Mouse (Mus musculus) T-helper 2 cell (primary cell): ENCODE results near the gene Calml4.
"Not testable (repeated sequence)": the region's sequence is repeated elsewhere in the genome, so short reads cannot be mapped to it uniquely, and the experiment has no call there.

Source experiments
- in situ Hi-C: fragments of 300-600 bp; cut with MboI, MseI; formaldehyde crosslinking; loops from one replicate; pipeline ENCODE4 v1.15.1; 2025; ENCODE audit warnings: high pct_unique_total_duplicates

The Calml4 gene

GRCm38 (mm10) chr9:62835705-62836446, 22.0 kb upstream of the Calml4 start:
- in situ Hi-C loops = no loop called here

- in situ Hi-C loops = no loop called here
Observed at GRCm38 (mm10) chr9:62837611-62838010, 20.3 kb upstream of the Calml4 start.

GRCm38 (mm10) chr9:62838146-62838505, 19.8 kb upstream of the Calml4 start:
- in situ Hi-C loops = no loop called here

GRCm38 (mm10) chr9:62838506-62839171, 19.2 kb upstream of the Calml4 start, which contains the start of gene Cln6:
Gene Cln6 (plus strand): TSS chr9:62838785.
- in situ Hi-C loops = no loop called here

- in situ Hi-C loops = no loop called here
Observed at GRCm38 (mm10) chr9:62839172-62839770, 18.6 kb upstream of the Calml4 start.

GRCm38 (mm10) chr9:62843356-62844024, 14.4 kb upstream of the Calml4 start:
- in situ Hi-C loops = no loop called here

- in situ Hi-C loops = no loop called here
Observed at GRCm38 (mm10) chr9:62844461-62844860, 13.4 kb upstream of the Calml4 start.

GRCm38 (mm10) chr9:62847694-62848093, 10.2 kb upstream of the Calml4 start:
- in situ Hi-C loops = loop anchor here (5.0 kb wide), 1 partner anchor 270 kb away; no protein-coding TSS in a partner anchor

GRCm38 (mm10) chr9:62848641-62849040, 9.2 kb upstream of the Calml4 start:
- in situ Hi-C loops = loop anchor here (5.0 kb wide), 1 partner anchor 269 kb away; no protein-coding TSS in a partner anchor

GRCm38 (mm10) chr9:62851571-62851970, 6.3 kb upstream of the Calml4 start:
- in situ Hi-C loops = loop anchor here (5.0 kb wide), 2 partner anchors 71 to 121 kb away; no protein-coding TSS in a partner anchor

GRCm38 (mm10) chr9:62854483-62854882, 3.4 kb upstream of the Calml4 start:
- in situ Hi-C loops = loop anchor here (5.0 kb wide), 2 partner anchors 68 to 118 kb away; no protein-coding TSS in a partner anchor

GRCm38 (mm10) chr9:62857216-62857615, 664 bp upstream of the Calml4 start:
- in situ Hi-C loops = no loop called here

- in situ Hi-C loops = no loop called here
Observed at GRCm38 (mm10) chr9:62858266-62859019, 563 bp downstream of the Calml4 start.

- in situ Hi-C loops = not testable (repeated sequence)
Observed at GRCm38 (mm10) chr9:62860102-62860501, 2.2 kb downstream of the Calml4 start.

GRCm38 (mm10) chr9:62860866-62861265, 3.0 kb downstream of the Calml4 start:
- in situ Hi-C loops = no loop called here

- in situ Hi-C loops = not testable (repeated sequence)
Observed at GRCm38 (mm10) chr9:62869236-62869635, 11.4 kb downstream of the Calml4 start.

GRCm38 (mm10) chr9:62870728-62871127, 12.8 kb downstream of the Calml4 start:
- in situ Hi-C loops = no loop called here

- in situ Hi-C loops = no loop called here
Observed at GRCm38 (mm10) chr9:62876966-62877616, 19.2 kb downstream of the Calml4 start.

GRCm38 (mm10) chr9:62877825-62878224, 19.9 kb downstream of the Calml4 start:
- in situ Hi-C loops = no loop called here

GRCm38 (mm10) chr9:62881871-62882270, 24.0 kb downstream of the Calml4 start:
- in situ Hi-C loops = no loop called here

GRCm38 (mm10) chr9:62894486-62894885, 36.6 kb downstream of the Calml4 start:
- in situ Hi-C loops = no loop called here
